Mouse (Mus musculus) ovary, postnatal 14 days (tissue): ENCODE data around the gene Adcy1.
A peak's percentile ranks its signal among the peaks of the same experiment; 100 is the strongest.

Experiments
- DNase-seq: peaks from one replicate; pipeline ENCODE4 v3.0.0; 2022; ENCODE audit warnings: low spot score

The Adcy1 gene

GRCm38 (mm10) chr11:7187472-7187871 lies 124.2 kb downstream of the Adcy1 start:
- DNase-seq: no peak

GRCm38 (mm10) chr11:7188469-7188868 lies 125.2 kb downstream of the Adcy1 start, which contains the start of gene Gm11985:
Gene Gm11985 (minus strand): TSS chr11:7188569.
- DNase-seq: no peak

- DNase-seq: no peak
These were observed 129.4 kb downstream of the Adcy1 start for GRCm38 (mm10) chr11:7192710-7193109.

GRCm38 (mm10) chr11:7193134-7193533 lies 129.8 kb downstream of the Adcy1 start:
- DNase-seq: no peak

GRCm38 (mm10) chr11:7194432-7195311 lies 131.4 kb downstream of the Adcy1 start:
- DNase-seq: no peak

GRCm38 (mm10) chr11:7195312-7195685 lies 132.0 kb downstream of the Adcy1 start:
- DNase-seq: no peak

- DNase-seq: no peak
These were observed 134.2 kb downstream of the Adcy1 start, which contains the start of gene Igfbp1 for GRCm38 (mm10) chr11:7197491-7197941. Gene Igfbp1 (plus strand): TSS chr11:7197782.

- no peak for DNase-seq
These were observed 134.7 kb downstream of the Adcy1 start for GRCm38 (mm10) chr11:7198006-7198405.

- no peak for DNase-seq
These were observed 135.4 kb downstream of the Adcy1 start for GRCm38 (mm10) chr11:7198481-7199256.

GRCm38 (mm10) chr11:7199736-7200392 lies 136.6 kb downstream of the Adcy1 start:
- DNase-seq: peak; percentile 55

GRCm38 (mm10) chr11:7200393-7200783 lies 137.1 kb downstream of the Adcy1 start:
- no peak for DNase-seq

- DNase-seq: no peak
These were observed 138.9 kb downstream of the Adcy1 start for GRCm38 (mm10) chr11:7202206-7202605.

- DNase-seq: no peak
These were observed 140.6 kb downstream of the Adcy1 start for GRCm38 (mm10) chr11:7203846-7204245.

GRCm38 (mm10) chr11:7210343-7210742 lies 147.1 kb downstream of the Adcy1 start:
- peak; percentile 76 for DNase-seq

- DNase-seq: no peak
These were observed 147.9 kb downstream of the Adcy1 start for GRCm38 (mm10) chr11:7211211-7211610.

- no peak for DNase-seq
These were observed 149.0 kb downstream of the Adcy1 start for GRCm38 (mm10) chr11:7212126-7212798.

GRCm38 (mm10) chr11:7213161-7213500 lies 149.8 kb downstream of the Adcy1 start:
- DNase-seq: no peak

- peak; percentile 36 for DNase-seq
These were observed 150.4 kb downstream of the Adcy1 start, which contains the start of gene Igfbp3 for GRCm38 (mm10) chr11:7213501-7214341. Gene Igfbp3 (minus strand): TSS chr11:7213923.

GRCm38 (mm10) chr11:7214342-7214660 lies 151.0 kb downstream of the Adcy1 start:
- DNase-seq: no peak

- peak; percentile 57 for DNase-seq
These were observed 151.5 kb downstream of the Adcy1 start for GRCm38 (mm10) chr11:7214761-7215160.

- DNase-seq: peak; percentile 65
These were observed 152.4 kb downstream of the Adcy1 start for GRCm38 (mm10) chr11:7215703-7216102.
